Mouse (Mus musculus) kidney, embryonic 14.5 days (tissue): ENCODE data around the gene Nup205. TPM values are rescaled to one million over a fixed set of nuclear protein-coding genes. Genes with fewer than 3 reads are reported as not detected.
A peak's percentile ranks its signal among the peaks of the same experiment; 100 is the strongest.

Experiments
- ATAC-seq: fragments of 200-750 bp; cut with Nextera tagmentation; 2 replicates; pipeline ENCODE4 v1.8.0; 2017; ENCODE audit warnings: moderate number of reproducible peaks, mild to moderate bottlenecking, moderate TSS enrichment, moderate library complexity; ENCODE audit not compliant: low FRiP score, low TSS enrichment
- H3K27ac ChIP-seq: fragments of 300-500 bp; sonication (generic); 2 replicates; pipeline ENCODE4 v1.5.1; 2014; ENCODE audit warnings: low read depth, mild to moderate bottlenecking, low read length, moderate library complexity, mixed read lengths
- H3K27me3 ChIP-seq: fragments of 300-500 bp; sonication (generic); 2 replicates; pipeline ENCODE4 v1.6.1; 2014; ENCODE audit warnings: mild to moderate bottlenecking, low read length; ENCODE audit not compliant: control insufficient read depth, insufficient read depth
- H3K36me3 ChIP-seq: fragments of 300-500 bp; sonication (generic); 2 replicates; pipeline ENCODE4 v1.6.1; 2014; ENCODE audit warnings: low read length, mixed read lengths; ENCODE audit not compliant: control insufficient read depth, insufficient read depth
- H3K4me1 ChIP-seq: fragments of 300-500 bp; sonication (generic); 2 replicates; pipeline ENCODE4 v1.6.1; 2014; ENCODE audit warnings: low read length, mixed read lengths; ENCODE audit not compliant: control insufficient read depth, insufficient read depth
- H3K4me2 ChIP-seq: fragments of 300-500 bp; sonication (generic); replicated peaks from 2 replicates; pipeline ENCODE4 v1.6.1; 2014; ENCODE audit warnings: low read depth, mild to moderate bottlenecking, low read length
- H3K4me3 ChIP-seq: fragments of 300-500 bp; sonication (generic); 2 replicates; pipeline ENCODE4 v1.5.1; 2014; ENCODE audit warnings: mild to moderate bottlenecking, low read length
- H3K9ac ChIP-seq: fragments of 300-500 bp; sonication (generic); 2 replicates; pipeline ENCODE4 v1.6.1; 2014; ENCODE audit warnings: low read depth, mild to moderate bottlenecking, low read length, moderate library complexity
- H3K9me3 ChIP-seq: fragments of 300-500 bp; sonication (generic); 2 replicates; pipeline ENCODE4 v1.6.1; 2016; ENCODE audit warnings: low read length; ENCODE audit not compliant: control insufficient read depth
- WGBS: fragments of 180-500 bp; shearing (Covaris S2); extraction: QIAGEN DNeasy Blood & Tissue Kit; methylation state at CpG from one replicate; pipeline ENCODE4 v1.1.7; 2014; 5-methylcytosine and 5-hydroxymethylcytosine counted together
- polyA plus RNA-seq: library from polyadenylated mRNA; unstranded; fragments of >200 nt; fragmentation: Nextera tagmentation; extraction: Ambion mirVana; gene quantifications from 2 replicates; pipeline ENCODE4 v1.2.1, GENCODE M21; 2014

Gene Nup205
- polyA plus RNA-seq, result 30.5 and 53.7 TPM in 2 replicates

DNA sequence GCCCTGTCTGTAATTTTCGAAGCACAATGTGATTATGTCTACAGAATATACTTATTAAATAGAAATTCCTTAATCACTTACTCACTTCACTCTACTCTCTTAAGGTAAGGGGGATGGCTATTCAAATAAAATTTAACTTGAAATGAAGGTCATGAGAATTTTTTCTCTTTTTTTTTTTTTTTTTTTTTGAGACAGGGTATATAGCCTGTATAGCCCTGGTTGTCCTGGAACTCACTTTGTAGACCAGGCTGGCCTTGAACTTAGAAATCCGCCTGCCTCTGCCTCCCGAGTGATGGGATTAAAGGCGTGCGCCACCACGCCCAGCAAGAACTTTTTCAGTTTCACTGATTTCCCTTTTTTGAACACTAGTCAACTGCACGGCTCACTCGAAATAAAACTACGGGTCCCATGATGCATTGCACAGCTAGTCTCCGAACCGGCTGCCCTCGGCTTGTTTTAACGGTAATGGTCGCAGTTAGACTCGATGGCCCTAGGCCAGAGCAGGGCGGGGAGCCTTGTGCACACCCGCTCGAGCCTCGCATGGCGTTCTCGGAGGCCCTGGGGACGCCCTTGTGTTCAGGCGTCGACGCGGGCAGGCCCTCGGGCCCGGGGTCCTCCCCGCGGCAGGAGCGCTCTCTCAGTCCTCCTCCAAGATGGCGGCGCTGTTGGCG, at the start of gene Nup205:
Gene Nup205, plus strand, starts transcription at position 443 of the 671 bp plus-strand sequence.
- Histone ChIP-seq H3K27ac (peak within 1 kb of the TSS; percentile 91), H3K9me3 (no peaks in the 10 kb centered on the region), H3K27me3 (no peaks in the 10 kb centered on the region), H3K9ac (peak within 1 kb of the TSS; percentile 95), H3K4me2 (peak within 1 kb of the TSS; percentile 84), H3K36me3 (no peaks in the 10 kb centered on the region), H3K4me3 (peak within 1 kb of the TSS; percentile 95), H3K4me1 (peaks cover 4% of the 10 kb centered on the region; the same call in 1 of the 2 replicates)
- 3% methylated on average over 34 of the region's 34 CpGs for WGBS
- peak; percentile 94 for ATAC-seq

DNA sequence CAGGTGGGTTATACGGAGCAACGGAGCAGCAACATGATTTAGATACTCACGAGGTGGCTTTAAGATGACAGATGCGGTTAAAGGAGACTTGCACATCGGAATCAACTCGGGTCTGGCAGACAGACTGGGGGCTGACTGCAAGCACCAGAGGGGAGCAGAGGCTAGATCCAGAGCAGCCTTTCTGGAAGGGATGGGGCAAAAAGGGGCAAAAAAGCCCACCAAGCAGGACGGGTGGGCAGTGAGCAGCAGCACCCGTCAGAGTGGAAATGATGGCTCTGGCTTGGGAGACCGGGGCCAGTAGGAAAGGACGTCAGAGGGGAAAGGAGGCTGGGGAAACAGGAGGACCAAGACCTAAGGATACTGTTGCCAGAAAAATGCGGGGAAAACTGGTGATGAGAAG, 44.4 kb upstream of the Nup205 start:
- H3K4me2 ChIP-seq, result peak overlapping the region; percentile 89
- no peaks in the 10 kb centered on the region for H3K36me3 ChIP-seq
- no peaks in the 10 kb centered on the region for H3K27me3 ChIP-seq
- H3K4me1 ChIP-seq, result peaks cover 6% of the 10 kb centered on the region; the same call in 1 of the 2 replicates
- WGBS, result under 1% methylated on average over 11 of the region's 11 CpGs
- H3K9me3 ChIP-seq, result no peaks in the 10 kb centered on the region
- peak overlapping the region; percentile 74 for H3K4me3 ChIP-seq
- H3K9ac ChIP-seq, result peak overlapping the region; percentile 83
- H3K27ac ChIP-seq, result peak overlapping the region; percentile 30; the same call in 1 of the 2 replicates
- peak; percentile 7; the same call in 1 of the 2 replicates for ATAC-seq

DNA sequence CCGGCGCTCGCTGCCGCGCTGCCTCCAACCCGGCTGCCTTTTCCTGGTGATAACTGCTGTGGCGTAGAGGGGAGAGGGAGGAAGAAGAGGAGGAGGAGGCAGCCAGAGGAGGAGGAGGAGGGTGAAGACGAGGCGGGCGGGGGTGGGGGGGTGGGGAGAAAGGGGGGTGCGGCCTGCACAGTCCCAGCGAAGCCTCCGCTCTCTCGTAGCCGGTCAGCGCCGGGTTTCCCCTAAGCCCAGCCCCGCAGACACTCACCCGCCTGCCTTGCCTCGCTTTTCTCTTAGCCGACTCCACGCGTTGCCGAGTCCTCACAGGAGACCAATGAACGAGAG, 44.0 kb upstream of the Nup205 start:
- Histone ChIP-seq H3K4me2 (peak overlapping the region; percentile 89), H3K27me3 (no peaks in the 10 kb centered on the region), H3K4me3 (peak overlapping the region; percentile 74), H3K9ac (peak overlapping the region; percentile 83), H3K9me3 (no peaks in the 10 kb centered on the region), H3K36me3 (no peaks in the 10 kb centered on the region), H3K27ac (peak overlapping the region; percentile 82; the same call in 1 of the 2 replicates), H3K4me1 (peaks cover 6% of the 10 kb centered on the region; the same call in 1 of the 2 replicates)
- peak; percentile 92 for ATAC-seq
- under 1% methylated on average over 23 of the region's 25 CpGs for WGBS

DNA sequence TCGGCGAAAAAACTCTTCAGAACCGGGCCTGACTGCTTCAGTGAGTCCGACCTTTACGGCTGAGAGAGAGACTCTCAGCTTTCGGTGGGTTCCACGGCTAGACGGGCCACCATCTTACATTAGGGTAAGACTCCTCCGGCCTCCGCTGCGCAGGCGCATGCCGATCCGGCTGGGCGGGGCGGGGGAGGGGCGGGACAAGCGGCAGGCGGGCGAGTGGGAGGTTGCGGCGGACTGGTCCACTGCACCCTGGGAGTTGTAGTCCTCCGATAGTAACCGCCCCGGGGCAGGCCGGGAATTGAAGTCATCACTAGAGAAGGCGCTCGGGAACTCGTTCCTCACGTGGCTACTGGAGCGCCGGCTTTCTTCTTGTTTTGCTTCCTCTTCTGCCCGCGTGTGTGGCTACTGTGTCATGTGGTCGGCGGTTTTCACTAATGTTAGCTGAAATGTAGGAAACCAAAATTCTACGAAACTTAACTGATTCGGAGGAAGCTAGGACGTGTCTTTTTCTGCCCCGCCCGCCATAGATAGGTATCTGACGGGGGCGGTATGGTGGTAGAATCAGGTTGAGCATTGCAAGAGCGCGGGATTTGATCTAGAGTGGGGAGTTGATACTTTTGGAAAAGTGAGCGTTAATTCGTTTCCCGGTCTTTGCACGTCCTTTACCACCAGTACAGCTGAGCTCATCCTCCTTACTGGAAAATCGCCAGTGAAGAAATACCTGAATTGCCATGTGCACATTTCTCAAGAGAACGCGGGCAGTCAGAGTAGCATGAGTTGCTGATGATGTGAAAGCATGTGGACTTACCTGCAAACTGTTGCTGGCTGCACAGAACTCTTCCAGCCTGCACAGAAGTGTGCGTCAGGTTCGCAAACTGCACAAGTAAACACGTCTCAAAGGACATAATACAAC, 43.4 kb upstream of the Nup205 start, which contains the start of gene Cnot4:
Gene Cnot4, minus strand, starts transcription at position 146 of the 910 bp plus-strand sequence.
- peaks cover 6% of the 10 kb centered on the region; the same call in 1 of the 2 replicates for H3K4me1 ChIP-seq
- H3K4me2 ChIP-seq, result peak within 1 kb of the TSS; percentile 89
- H3K4me3 ChIP-seq, result peak within 1 kb of the TSS; percentile 74
- peak; percentile 99 for ATAC-seq
- H3K9me3 ChIP-seq, result no peaks in the 10 kb centered on the region
- no peaks in the 10 kb centered on the region for H3K27me3 ChIP-seq
- no peaks in the 10 kb centered on the region for H3K36me3 ChIP-seq
- peak within 1 kb of the TSS; percentile 82; the same call in 1 of the 2 replicates for H3K27ac ChIP-seq
- H3K9ac ChIP-seq, result peak within 1 kb of the TSS; percentile 83
- WGBS, result under 1% methylated on average over 55 of the region's 55 CpGs

DNA sequence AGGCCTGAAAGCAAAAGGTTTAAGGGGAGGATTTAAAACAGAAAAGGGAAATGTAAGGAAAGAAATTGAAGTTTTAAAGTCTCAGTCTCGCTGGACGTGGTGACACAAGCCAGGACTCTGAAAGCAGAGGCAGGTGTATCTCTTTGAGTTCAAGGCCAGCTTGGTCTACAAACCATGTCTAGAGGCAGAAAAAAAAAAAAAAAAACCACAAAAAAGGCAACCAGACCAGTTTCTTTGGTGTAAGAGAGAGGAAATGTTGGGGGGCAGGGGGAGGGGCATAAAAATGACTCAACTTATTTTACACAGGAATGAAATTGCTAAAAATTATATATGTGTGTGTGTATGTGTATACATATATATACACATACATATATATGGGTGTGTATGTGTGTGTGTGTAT, 42.4 kb upstream of the Nup205 start:
- no peak overlapping the region for H3K27ac ChIP-seq
- H3K4me2 ChIP-seq, result peak overlapping the region; percentile 85
- H3K36me3 ChIP-seq, result no peaks in the 10 kb centered on the region
- ATAC-seq, result no peak
- H3K9me3 ChIP-seq, result no peaks in the 10 kb centered on the region
- 62% methylated on average over 2 of the region's 2 CpGs for WGBS
- no peak overlapping the region for H3K9ac ChIP-seq
- no peaks in the 10 kb centered on the region for H3K27me3 ChIP-seq
- peak overlapping the region; percentile 74; the same call in 1 of the 2 replicates for H3K4me3 ChIP-seq
- peaks cover 6% of the 10 kb centered on the region; the same call in 1 of the 2 replicates for H3K4me1 ChIP-seq

DNA sequence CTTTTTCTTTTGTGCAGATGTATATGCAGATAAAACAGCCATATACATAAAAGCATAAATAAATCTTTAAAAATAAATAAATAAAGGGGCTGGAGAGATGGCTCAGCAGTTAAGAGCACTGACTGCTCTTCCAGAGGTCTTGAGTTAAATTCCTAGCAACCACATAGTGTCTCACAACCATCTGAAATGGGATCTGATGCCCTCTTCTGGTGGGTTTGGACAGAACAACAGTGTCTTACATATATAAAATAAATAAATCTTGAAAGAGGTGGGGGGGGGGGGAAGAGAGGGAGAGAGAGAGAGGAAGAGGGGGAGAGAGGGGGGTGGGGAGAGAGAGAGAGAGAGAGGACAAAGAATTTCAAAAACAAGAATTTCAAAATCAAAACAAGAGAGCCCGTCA, 36.9 kb upstream of the Nup205 start:
- Histone ChIP-seq H3K27ac (no peak overlapping the region), H3K9me3 (peaks cover 1% of the 10 kb centered on the region; the same call in 1 of the 2 replicates), H3K4me1 (no peaks in the 10 kb centered on the region), H3K27me3 (no peaks in the 10 kb centered on the region), H3K4me3 (no peak overlapping the region), H3K9ac (no peak overlapping the region), H3K4me2 (no peak overlapping the region), H3K36me3 (no peaks in the 10 kb centered on the region)
- ATAC-seq, result no peak
- WGBS, result 84% methylated on average over 1 of the region's 1 CpGs

DNA sequence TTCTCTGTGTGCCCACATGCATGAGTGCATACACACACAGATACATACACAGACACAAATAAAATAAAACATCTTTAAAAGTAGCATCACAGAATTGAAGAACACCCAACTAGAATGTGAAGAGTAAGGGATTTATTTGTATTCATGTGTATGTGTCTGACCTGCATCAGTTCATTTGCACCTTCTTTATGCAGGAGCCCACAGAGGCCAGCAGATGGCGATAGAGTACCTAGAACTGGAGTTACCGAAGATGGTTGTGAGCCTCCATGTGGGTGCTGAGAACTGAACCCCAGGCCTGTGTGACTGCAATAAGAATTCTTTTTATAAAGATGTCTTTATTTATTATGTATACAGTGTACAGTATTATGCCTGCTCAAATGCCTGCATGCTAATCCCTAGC, 31.7 kb upstream of the Nup205 start:
- Histone ChIP-seq H3K4me3 (no peak overlapping the region), H3K27me3 (no peaks in the 10 kb centered on the region), H3K4me1 (no peaks in the 10 kb centered on the region), H3K9me3 (peaks cover 6% of the 10 kb centered on the region; the same call in 1 of the 2 replicates), H3K36me3 (no peaks in the 10 kb centered on the region), H3K4me2 (no peak overlapping the region), H3K27ac (no peak overlapping the region), H3K9ac (no peak overlapping the region)
- no peak for ATAC-seq
- WGBS, result 85% methylated on average over 2 of the region's 2 CpGs

DNA sequence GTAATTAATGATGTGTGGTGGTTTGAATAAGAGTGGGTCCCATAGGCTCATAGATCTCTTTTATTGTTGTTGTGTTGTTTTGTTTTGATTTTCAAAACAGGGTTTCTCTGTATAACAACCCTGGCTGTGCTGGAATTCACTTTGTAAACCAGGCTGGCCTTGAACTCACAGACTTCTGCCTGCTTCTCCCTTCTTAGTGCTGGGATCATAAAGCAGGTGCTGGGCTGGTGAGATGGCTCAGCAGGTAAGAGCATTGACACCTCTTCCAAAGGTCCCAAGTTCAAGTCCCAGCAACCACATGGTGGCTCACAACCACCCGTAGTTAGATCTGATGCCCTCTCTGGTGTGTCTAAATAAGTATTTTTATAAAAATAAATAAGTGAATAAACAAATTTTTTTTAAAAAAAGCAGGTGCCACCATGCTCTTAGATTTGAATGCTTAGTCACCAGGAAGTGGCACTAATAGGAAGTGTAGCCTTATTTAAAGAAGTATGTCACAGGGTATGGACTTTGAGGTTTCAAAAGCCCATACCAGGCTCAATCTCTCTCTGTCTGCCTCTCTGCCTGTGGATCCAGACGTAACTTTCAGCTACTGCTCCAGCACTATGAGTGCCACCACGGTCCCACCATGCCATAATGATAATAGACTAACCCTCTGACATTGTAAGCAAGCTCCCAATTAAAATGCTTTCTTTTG, 29.3 kb upstream of the Nup205 start:
- 81% methylated on average over 3 of the region's 3 CpGs for WGBS
- no peak overlapping the region for H3K9ac ChIP-seq

More for the DNA sequence above, 29.3 kb upstream of the Nup205 start:
- no peak overlapping the region for H3K4me3 ChIP-seq
- H3K9me3 ChIP-seq, result peaks cover 6% of the 10 kb centered on the region; the same call in 1 of the 2 replicates
- no peak overlapping the region for H3K4me2 ChIP-seq
- H3K27me3 ChIP-seq, result no peaks in the 10 kb centered on the region
- no peak overlapping the region for H3K27ac ChIP-seq
- no peaks in the 10 kb centered on the region for H3K36me3 ChIP-seq
- H3K4me1 ChIP-seq, result no peaks in the 10 kb centered on the region
- ATAC-seq, result no peak
